Mouse (Mus musculus): ENCODE results near the gene BC005537. TPM values are rescaled to one million over a fixed set of nuclear protein-coding genes. Genes with fewer than 3 reads are reported as not detected.
A peak's percentile ranks its signal among the peaks of the same experiment; 100 is the strongest.

The BC005537 gene
- polyA plus RNA-seq, 1 experiment from 2014 or later = 15.0 TPM

- Histone ChIP-seq H3K9me3 (no peaks in the 10 kb centered on the region), H3K27me3 (no peaks in the 10 kb centered on the region), H3K9ac (peak overlapping the region; percentile 96), H3K4me2 (peak overlapping the region; percentile 75), H3K4me1 (peaks cover 16% of the 10 kb centered on the region; the same call in 1 of the 2 replicates), H3K4me3 (peak overlapping the region; percentile 95), H3K27ac (peak overlapping the region; percentile 100; the same call in 1 of the 2 replicates), H3K36me3 (peaks cover 5% of the 10 kb centered on the region; the same call in 1 of the 2 replicates)
- 0% methylated on average over 26 of the region's 26 CpGs for WGBS
- ATAC-seq (ENCODE audit: insufficient number of reproducible peaks, low FRiP score, low TSS enrichment, low read depth) = no peak
Measured at GRCm38 (mm10) chr13:24802131-24802691, 754 bp downstream of the BC005537 start.

GRCm38 (mm10) chr13:24803196-24803595, 1.7 kb downstream of the BC005537 start:
- Histone ChIP-seq H3K4me1 (peaks cover 16% of the 10 kb centered on the region; the same call in 1 of the 2 replicates), H3K9me3 (no peaks in the 10 kb centered on the region), H3K4me3 (peak overlapping the region; percentile 95), H3K27ac (no peak overlapping the region), H3K9ac (no peak overlapping the region), H3K4me2 (peak overlapping the region; percentile 75), H3K36me3 (peaks cover 14% of the 10 kb centered on the region; the same call in 1 of the 2 replicates), H3K27me3 (no peaks in the 10 kb centered on the region)
- WGBS = 29% methylated on average over 2 of the region's 2 CpGs
- ATAC-seq (ENCODE audit: insufficient number of reproducible peaks, low FRiP score, low TSS enrichment, low read depth) = no peak

GRCm38 (mm10) chr13:24806079-24806478, 4.6 kb downstream of the BC005537 start:
- Histone ChIP-seq H3K4me2 (no peak overlapping the region), H3K9ac (no peak overlapping the region), H3K4me3 (no peak overlapping the region), H3K27me3 (no peaks in the 10 kb centered on the region), H3K4me1 (peaks cover 16% of the 10 kb centered on the region; the same call in 1 of the 2 replicates), H3K36me3 (peaks cover 37% of the 10 kb centered on the region), H3K9me3 (no peaks in the 10 kb centered on the region), H3K27ac (no peak overlapping the region)
- no peak for ATAC-seq (ENCODE audit: insufficient number of reproducible peaks, low FRiP score, low TSS enrichment, low read depth)

- H3K4me1 ChIP-seq = no peaks in the 10 kb centered on the region
- H3K9me3 ChIP-seq = no peaks in the 10 kb centered on the region
- WGBS = 88% methylated on average over 2 of the region's 2 CpGs
- no peak for ATAC-seq (ENCODE audit: insufficient number of reproducible peaks, low FRiP score, low TSS enrichment, low read depth)
- H3K9ac ChIP-seq = no peak overlapping the region
- peaks cover 61% of the 10 kb centered on the region for H3K36me3 ChIP-seq
- no peaks in the 10 kb centered on the region for H3K27me3 ChIP-seq
- H3K4me2 ChIP-seq = no peak overlapping the region
- no peak overlapping the region for H3K27ac ChIP-seq
- no peak overlapping the region for H3K4me3 ChIP-seq
Measured at GRCm38 (mm10) chr13:24812521-24812920, 11.1 kb downstream of the BC005537 start.

GRCm38 (mm10) chr13:24814616-24815015, 13.2 kb downstream of the BC005537 start:
- peaks cover 48% of the 10 kb centered on the region for H3K36me3 ChIP-seq
- ATAC-seq (ENCODE audit: insufficient number of reproducible peaks, low FRiP score, low TSS enrichment, low read depth) = no peak
- H3K27me3 ChIP-seq = no peaks in the 10 kb centered on the region
- WGBS = 78% methylated on average over 1 of the region's 1 CpGs
- no peaks in the 10 kb centered on the region for H3K4me1 ChIP-seq
- no peak overlapping the region for H3K4me3 ChIP-seq
- no peak overlapping the region for H3K9ac ChIP-seq
- no peak overlapping the region for H3K27ac ChIP-seq
- no peaks in the 10 kb centered on the region for H3K9me3 ChIP-seq
- no peak overlapping the region for H3K4me2 ChIP-seq

- Histone ChIP-seq H3K4me3 (no peak overlapping the region), H3K9ac (no peak overlapping the region), H3K27ac (no peak overlapping the region), H3K27me3 (no peaks in the 10 kb centered on the region), H3K4me2 (no peak overlapping the region), H3K36me3 (peaks cover 36% of the 10 kb centered on the region), H3K9me3 (no peaks in the 10 kb centered on the region), H3K4me1 (no peaks in the 10 kb centered on the region)
- 50% methylated on average over 4 of the region's 4 CpGs for WGBS
- ATAC-seq (ENCODE audit: insufficient number of reproducible peaks, low FRiP score, low TSS enrichment, low read depth) = peak; percentile 75; the same call in 1 of the 2 replicates
Measured at GRCm38 (mm10) chr13:24816125-24817092, 15.0 kb downstream of the BC005537 start.

- Histone ChIP-seq H3K27ac (no peak overlapping the region), H3K9ac (no peak overlapping the region), H3K36me3 (peaks cover 11% of the 10 kb centered on the region), H3K4me3 (no peak overlapping the region), H3K4me1 (no peaks in the 10 kb centered on the region), H3K27me3 (no peaks in the 10 kb centered on the region), H3K9me3 (no peaks in the 10 kb centered on the region), H3K4me2 (no peak overlapping the region)
- WGBS = 89% methylated on average over 1 of the region's 1 CpGs
- no peak for ATAC-seq (ENCODE audit: insufficient number of reproducible peaks, low FRiP score, low TSS enrichment, low read depth)
Measured at GRCm38 (mm10) chr13:24819931-24820330, 18.5 kb downstream of the BC005537 start.

- peaks cover 7% of the 10 kb centered on the region; the same call in 1 of the 2 replicates for H3K36me3 ChIP-seq
- ATAC-seq (ENCODE audit: insufficient number of reproducible peaks, low FRiP score, low TSS enrichment, low read depth) = no peak
- H3K9ac ChIP-seq = no peak overlapping the region
- WGBS = 83% methylated on average over 16 of the region's 16 CpGs
- H3K4me2 ChIP-seq = no peak overlapping the region
- H3K9me3 ChIP-seq = no peaks in the 10 kb centered on the region
- H3K4me1 ChIP-seq = no peaks in the 10 kb centered on the region
- H3K27me3 ChIP-seq = no peaks in the 10 kb centered on the region
- H3K27ac ChIP-seq = no peak overlapping the region
- no peak overlapping the region for H3K4me3 ChIP-seq
Measured at GRCm38 (mm10) chr13:24822663-24823343, 21.3 kb downstream of the BC005537 start.

- ATAC-seq (ENCODE audit: insufficient number of reproducible peaks, low FRiP score, low TSS enrichment, low read depth) = no peak
- H3K9ac ChIP-seq = no peak overlapping the region
- no peaks in the 10 kb centered on the region for H3K27me3 ChIP-seq
- no peak overlapping the region for H3K4me2 ChIP-seq
- H3K27ac ChIP-seq = no peak overlapping the region
- H3K4me3 ChIP-seq = no peak overlapping the region
- no peaks in the 10 kb centered on the region for H3K9me3 ChIP-seq
- WGBS = 89% methylated on average over 4 of the region's 4 CpGs
- no peaks in the 10 kb centered on the region for H3K4me1 ChIP-seq
- peaks cover 5% of the 10 kb centered on the region; the same call in 1 of the 2 replicates for H3K36me3 ChIP-seq
Measured at GRCm38 (mm10) chr13:24824647-24825046, 23.2 kb downstream of the BC005537 start.

GRCm38 (mm10) chr13:24825587-24825986, 24.1 kb downstream of the BC005537 start:
- Histone ChIP-seq H3K4me3 (no peak overlapping the region), H3K4me1 (0 out of 2 replicates have a peak, but pooled peaks cover 3% of the 10 kb centered on the region), H3K27me3 (no peaks in the 10 kb centered on the region), H3K9me3 (no peaks in the 10 kb centered on the region), H3K36me3 (no peaks in the 10 kb centered on the region), H3K27ac (no peak overlapping the region), H3K4me2 (no peak overlapping the region), H3K9ac (no peak overlapping the region)
- ATAC-seq (ENCODE audit: insufficient number of reproducible peaks, low FRiP score, low TSS enrichment, low read depth) = no peak
- 61% methylated on average over 4 of the region's 4 CpGs for WGBS

GRCm38 (mm10) chr13:24826116-24826515, 24.7 kb downstream of the BC005537 start:
- Histone ChIP-seq H3K9me3 (no peaks in the 10 kb centered on the region), H3K4me2 (no peak overlapping the region), H3K4me3 (no peak overlapping the region), H3K27me3 (no peaks in the 10 kb centered on the region), H3K9ac (no peak overlapping the region), H3K36me3 (no peaks in the 10 kb centered on the region), H3K27ac (no peak overlapping the region), H3K4me1 (0 out of 2 replicates have a peak, but pooled peaks cover 3% of the 10 kb centered on the region)
- 82% methylated on average over 7 of the region's 7 CpGs for WGBS
- ATAC-seq (ENCODE audit: insufficient number of reproducible peaks, low FRiP score, low TSS enrichment, low read depth) = no peak
